Mouse (Mus musculus): ENCODE results near the gene Plekho2.

The Plekho2 gene

GRCm38 (mm10) chr9:65555001-65555405 lies 24.8 kb downstream of the Plekho2 start:
- 62% methylated on average over 5 of the region's 5 CpGs for WGBS

DNA sequence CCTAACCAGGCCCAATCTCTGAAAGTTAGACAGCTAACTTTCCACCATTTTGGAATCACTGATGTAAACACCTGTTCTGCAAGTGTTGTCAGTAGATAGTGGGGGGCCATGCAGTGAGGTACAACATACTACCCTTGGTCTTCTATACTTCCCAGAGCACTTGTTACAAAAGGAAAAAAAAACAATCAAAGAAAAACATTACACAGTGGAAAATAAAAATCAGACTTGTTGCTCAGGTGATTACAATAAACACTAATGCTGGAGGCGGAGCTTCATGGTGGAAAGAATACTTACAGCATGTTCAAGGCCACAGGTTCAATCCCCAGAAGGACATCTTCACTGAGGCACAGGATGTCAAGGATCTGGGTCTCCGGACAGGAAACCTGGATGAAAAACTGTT lies 27.1 kb downstream of the Plekho2 start:
- WGBS: 99% methylated on average over 2 of the region's 2 CpGs

GRCm38 (mm10) chr9:65552141-65552540 lies 27.7 kb downstream of the Plekho2 start:
- WGBS: 86% methylated on average over 5 of the region's 5 CpGs

- 53% methylated on average over 5 of the region's 5 CpGs for WGBS
These were observed 28.8 kb downstream of the Plekho2 start for GRCm38 (mm10) chr9:65551035-65551434.

GRCm38 (mm10) chr9:65550079-65550831 lies 29.6 kb downstream of the Plekho2 start:
- WGBS: 65% methylated on average over 7 of the region's 7 CpGs

DNA sequence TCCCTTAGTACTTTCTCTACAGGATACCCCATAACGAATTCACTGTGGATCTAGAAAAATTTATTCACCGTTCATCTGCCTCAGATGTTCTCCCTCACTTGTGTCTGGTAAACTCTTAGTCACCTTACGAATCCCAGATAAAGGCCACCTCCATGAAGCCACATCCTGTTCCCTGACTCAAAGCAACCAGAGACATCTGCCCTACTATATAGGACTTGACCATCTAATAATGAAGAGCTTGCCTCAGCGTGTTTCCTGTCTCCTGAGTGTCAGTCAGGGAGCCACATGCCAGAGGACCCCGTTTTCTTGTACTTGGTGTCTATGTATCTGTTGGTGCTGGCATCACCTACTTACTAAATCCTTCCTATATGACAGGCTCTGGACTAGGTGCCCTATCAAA lies 30.2 kb downstream of the Plekho2 start:
- 85% methylated on average over 5 of the region's 5 CpGs for WGBS

DNA sequence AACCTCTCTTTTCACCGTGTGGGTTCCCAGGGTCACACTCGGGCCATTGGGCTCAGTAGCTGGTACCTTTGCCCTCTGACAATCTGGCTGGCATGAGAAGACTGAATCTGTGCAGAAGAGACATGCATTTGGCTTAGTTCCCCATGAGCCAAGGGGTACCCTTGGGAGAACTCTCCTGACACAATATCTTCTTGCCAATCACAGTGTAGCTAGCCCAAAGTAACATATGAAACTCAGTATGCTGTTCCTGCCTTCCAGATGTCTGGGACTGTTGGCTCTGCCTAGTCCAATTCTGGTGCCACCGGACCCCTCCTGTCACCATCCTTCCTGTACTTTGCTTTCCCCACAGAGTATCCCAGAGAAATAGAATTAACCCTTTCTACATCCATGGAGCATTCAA lies 30.7 kb downstream of the Plekho2 start:
- WGBS: 69% methylated on average over 3 of the region's 3 CpGs

GRCm38 (mm10) chr9:65548311-65548710 lies 31.5 kb downstream of the Plekho2 start:
- WGBS: 80% methylated on average over 8 of the region's 8 CpGs

GRCm38 (mm10) chr9:65547844-65548243 lies 32.0 kb downstream of the Plekho2 start:
- 76% methylated on average over 4 of the region's 4 CpGs for WGBS

- 90% methylated on average over 5 of the region's 5 CpGs for WGBS
These were observed 32.7 kb downstream of the Plekho2 start for GRCm38 (mm10) chr9:65547111-65547510.

GRCm38 (mm10) chr9:65546413-65546695 lies 33.5 kb downstream of the Plekho2 start:
- WGBS: 58% methylated on average over 4 of the region's 4 CpGs

- 60% methylated on average over 10 of the region's 10 CpGs for WGBS
These were observed 34.0 kb downstream of the Plekho2 start for GRCm38 (mm10) chr9:65545635-65546412.

DNA sequence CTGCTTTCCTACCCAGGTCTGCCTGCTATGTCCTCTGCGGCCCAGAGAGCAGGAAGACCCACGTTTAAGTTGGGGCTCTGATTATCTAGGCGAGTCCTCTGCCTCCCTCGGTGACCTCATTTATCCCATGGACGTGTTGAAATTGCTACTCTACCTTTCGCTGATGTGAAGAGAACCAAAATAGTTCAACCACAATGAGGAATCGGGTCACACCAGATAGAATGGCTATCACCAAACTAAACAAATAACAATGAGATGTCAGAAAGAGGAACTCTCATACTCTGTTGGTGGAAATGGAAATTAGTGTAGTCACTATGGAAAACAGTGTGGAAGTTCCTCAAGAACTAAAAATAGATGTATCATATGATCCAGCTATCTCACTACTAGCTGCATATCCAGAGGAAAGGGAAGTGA lies 37.7 kb downstream of the Plekho2 start:
- 74% methylated on average over 7 of the region's 7 CpGs for WGBS

DNA sequence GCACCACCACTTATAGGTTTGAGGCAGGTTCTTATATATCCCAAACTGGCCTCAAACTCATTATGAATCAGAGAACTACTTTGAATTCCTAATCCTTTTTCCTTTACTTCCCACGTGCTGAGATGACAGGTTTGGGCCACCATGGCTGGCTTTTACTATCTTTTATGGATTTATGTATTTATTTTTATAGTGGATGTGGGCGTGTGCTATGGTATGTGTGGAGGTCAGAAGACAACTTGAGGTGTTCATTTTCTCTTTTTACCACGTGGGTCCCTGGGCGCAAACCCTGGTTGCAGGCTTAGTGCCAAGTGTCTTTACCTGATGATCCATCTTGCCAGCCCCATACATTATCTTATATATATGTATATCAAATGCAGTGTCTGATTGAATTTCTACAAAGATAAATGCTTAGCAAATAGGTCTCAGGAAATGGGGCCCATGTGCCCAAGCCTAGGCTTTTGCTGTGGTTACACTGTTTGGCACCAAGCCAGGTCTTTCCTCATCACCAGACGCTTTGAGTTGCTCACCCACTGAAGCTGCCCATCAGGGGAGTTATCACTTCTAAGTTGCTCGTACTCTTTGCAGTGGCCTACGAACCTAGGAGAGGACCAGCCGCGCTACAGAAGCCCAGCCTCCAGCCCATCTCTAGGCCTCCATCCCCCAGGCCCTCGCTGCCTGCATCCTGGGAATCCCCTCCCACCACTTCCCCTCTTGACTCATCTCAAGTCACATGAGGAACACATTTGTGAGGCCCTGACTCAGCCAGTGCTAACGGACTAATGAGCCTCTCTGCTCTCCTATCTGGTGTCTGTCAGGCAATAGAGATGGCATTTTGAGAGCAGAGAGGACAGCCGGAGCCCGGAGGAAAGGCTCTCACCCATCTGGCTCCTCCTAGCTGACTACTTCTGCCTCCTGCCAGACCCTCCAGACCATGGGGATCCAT lies 38.4 kb downstream of the Plekho2 start:
- 62% methylated on average over 13 of the region's 13 CpGs for WGBS

GRCm38 (mm10) chr9:65539697-65540096 lies 40.1 kb downstream of the Plekho2 start:
- 80% methylated on average over 9 of the region's 9 CpGs for WGBS

DNA sequence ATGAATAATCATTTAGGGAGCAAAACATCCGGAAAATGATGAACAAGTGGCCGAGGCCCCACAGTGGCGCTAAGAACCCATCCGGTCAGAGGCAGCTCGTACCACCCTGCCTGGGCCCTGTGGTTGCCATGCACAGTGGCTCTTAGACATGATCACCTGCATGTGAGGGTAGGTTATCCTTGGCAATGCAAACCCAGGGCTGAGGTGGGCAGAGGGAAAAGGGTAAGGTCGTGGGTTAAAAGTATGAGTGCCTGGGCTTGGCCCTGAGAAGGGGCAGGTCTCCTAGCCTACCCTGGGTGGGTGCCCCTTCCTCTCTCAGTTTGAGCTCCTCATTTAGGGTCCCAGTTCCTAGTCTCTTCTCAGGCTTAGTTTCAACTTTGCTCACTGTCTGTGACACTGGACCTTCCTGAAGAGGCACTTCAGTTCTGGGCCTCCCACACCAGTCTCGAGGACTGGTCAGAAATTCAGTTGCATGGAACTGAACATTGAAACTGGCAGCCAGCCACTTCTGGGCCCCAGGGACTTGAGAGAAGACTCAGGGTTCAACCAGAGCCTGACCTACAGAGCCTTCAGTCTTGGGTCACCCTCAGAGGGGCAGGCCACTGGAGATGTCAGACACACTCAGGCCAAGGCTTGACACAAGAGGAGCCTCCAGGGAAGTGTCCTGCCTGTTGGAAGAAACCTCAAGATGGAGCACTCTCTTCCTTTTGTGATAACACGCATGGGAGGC lies 41.8 kb downstream of the Plekho2 start:
- WGBS: 90% methylated on average over 8 of the region's 8 CpGs

DNA sequence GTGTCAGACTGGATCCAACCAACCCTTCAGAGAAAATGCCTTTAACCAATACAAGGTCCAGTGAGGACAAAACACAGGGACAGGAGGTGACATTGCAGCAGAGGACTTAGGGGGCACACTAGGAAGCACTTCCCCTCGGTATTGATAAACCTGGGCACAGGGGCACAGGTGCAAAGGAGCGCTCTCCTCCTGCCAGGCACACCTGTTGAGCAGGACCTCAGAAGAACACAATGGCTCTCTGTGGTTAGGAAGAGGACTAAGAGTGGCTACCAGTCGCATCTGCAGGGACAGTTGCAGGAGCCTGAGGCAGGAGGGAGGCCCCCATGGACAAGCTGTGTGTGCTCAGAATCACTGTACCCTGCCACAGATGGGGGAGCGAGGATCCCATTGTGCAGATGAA lies 43.3 kb downstream of the Plekho2 start:
- 88% methylated on average over 4 of the region's 4 CpGs for WGBS

DNA sequence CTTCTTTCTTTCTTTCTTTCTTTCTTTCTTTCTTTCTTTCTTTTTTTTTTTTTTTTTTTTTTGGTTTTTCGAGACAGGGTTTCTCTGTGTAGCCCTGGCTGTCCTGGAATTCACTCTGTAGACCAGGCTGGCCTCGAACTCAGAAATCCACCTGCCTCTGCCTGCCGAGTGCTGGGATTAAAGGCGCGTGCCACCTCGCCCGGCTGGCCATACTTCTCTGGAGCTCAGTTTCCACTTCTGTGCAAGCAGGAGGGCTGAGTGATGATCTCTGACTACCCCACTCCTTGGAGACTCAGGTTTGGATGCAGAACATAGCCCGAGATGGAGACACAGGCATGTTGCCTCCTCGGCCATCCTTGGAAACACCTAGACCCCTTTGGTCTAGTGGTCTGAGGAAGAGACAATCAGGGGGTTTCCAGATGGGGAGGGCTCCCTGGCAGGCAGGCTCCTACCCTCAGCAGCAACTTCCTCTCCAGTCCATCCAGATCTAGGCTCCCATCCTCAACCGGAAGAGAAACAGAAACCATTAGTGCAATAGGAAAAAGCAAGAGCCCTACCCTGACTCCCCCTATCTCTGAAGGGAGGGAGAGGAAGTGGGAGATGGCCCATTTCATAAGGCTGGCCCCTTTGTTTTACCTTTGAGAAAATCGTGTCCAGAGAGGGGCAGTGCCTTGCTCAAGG lies 43.9 kb downstream of the Plekho2 start:
- WGBS: 83% methylated on average over 10 of the region's 11 CpGs

DNA sequence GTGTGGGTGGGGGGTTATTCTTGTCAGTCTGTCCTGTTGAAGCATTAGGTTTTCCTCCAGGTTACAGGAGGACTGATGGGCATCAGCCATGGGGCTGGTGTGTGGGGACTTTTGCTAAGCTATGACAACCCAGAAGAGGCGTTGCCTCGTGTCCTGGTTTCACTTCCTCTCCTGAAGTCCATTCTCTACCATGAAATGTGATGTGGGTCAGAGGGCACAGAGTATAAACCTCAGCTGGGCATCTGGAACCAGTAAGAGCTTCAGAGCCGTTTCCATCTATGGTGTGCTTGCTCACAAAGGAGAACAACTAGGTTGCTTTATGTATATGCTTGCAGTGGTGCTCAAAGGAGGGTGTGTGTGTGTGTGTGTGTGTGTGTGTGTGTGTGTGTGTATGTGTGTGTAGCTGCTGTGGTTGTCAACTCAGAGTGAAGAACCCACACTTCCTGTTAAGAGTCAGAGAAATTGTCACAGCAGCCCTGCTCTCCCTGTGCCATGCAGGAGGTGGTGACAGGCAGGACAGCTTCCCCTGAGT lies 44.6 kb downstream of the Plekho2 start:
- 76% methylated on average over 3 of the region's 3 CpGs for WGBS

- 86% methylated on average over 3 of the region's 3 CpGs for WGBS
These were observed 45.7 kb downstream of the Plekho2 start for GRCm38 (mm10) chr9:65534111-65534510.

- 88% methylated on average over 8 of the region's 8 CpGs for WGBS
These were observed 46.9 kb downstream of the Plekho2 start for GRCm38 (mm10) chr9:65532986-65533385.

All from cerebral cortex, adult 2 months (tissue).